Mouse (Mus musculus) embryo, embryonic 10 days (tissue): ENCODE measurements at regions not wholly inside any gene's neighbourhood (a gene's known extent, or its start where the extent isn't known, plus 50 kb on each side); places are given as distances from the start of the nearest gene placed in this dataset.
"Not testable (repeated sequence)": the region's sequence is repeated elsewhere in the genome, so short reads cannot be mapped to it uniquely, and the experiment has no call there.

Experiments
- DNase-seq: peaks from one replicate; pipeline ENCODE4 v3.0.0-alpha.2; 2015; ENCODE audit warnings: low spot score

DNA sequence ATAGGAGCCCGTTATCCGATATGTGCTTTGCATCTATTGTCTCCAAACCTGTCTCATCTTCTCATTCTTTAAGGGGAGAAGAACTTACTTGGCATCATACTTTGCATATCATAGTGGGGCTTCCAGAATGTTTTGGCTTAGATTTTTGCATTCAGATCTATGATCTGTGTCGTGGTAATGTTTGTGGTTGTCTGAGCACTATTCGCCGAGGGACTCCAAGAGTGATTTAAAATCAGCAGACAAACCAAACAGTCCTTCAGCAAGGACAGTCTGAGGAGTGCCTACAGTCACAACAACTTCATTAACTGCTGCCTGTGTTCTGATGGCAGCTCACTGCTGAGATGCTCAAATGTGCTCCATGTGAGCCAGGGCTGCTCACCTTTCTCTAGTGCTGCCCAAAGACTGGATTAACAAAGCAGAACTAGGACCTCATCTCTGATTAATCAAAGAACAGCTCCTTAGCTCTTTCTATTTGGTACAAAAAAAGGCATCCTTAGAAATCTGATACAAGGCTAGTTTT is 182.5 kb downstream of the Enc1 start:
- DNase-seq, result no peak

DNA sequence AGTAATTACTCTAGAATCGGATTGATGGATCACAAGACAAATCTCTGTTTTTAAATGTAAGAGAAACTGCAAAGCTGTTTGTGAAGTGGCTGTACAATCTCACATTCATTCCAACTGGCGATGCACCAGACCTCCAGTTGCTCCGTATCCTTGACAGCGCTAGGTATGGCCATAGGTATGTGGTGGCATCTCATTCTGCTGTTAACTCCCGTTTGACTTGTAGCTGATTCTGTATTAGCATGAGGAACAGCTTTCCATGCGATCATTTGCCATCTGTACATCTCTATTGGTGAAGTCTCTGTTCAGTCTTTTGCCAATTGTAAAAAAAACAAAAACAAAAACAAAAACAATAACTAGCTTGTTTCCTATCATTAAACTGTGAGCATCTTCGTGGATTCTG is 182.0 kb downstream of the Enc1 start:
- no peak for DNase-seq

DNA sequence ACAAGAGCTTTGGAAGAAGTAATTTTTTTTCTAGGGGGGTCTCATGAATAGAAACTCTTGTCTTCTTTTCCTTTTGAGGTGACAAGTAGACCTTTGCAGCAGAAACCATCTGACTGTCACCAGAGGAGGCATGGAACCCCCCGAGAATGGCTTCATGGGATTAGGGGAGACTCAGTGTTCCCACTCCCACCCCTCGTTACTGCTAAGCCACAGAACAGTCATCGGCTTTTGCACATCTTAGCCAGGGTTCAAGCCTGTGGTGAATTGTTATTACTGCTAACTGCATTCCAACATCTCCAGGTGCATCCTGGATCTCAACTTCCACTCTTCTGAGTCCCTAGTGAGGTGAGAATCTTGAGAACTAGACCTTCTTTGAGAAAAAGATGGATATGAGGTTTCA is 180.9 kb downstream of the Enc1 start:
- DNase-seq, result no peak

GRCm38 (mm10) chr13:97420773-97421172 is 179.9 kb downstream of the Enc1 start:
- no peak for DNase-seq

- no peak for DNase-seq
These were observed 178.2 kb downstream of the Enc1 start for GRCm38 (mm10) chr13:97419100-97419499.

DNA sequence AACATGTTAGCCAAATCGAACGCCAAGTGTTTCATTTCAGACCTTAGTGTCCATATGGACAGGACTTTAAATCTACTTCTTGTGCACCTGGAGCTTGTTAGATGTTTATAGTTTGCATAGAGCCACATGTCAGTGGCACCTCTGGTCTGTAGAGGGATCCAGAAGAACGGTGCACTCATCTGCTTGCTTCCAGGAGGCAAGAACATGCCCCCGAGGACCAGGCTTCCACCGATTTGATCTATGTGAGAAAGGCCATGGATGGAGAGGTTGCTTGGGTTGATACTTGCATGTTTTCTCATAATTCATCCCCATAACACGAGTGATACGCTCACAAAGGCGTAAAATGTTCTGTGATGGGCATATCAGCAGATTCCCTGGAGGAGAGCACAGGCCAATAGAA is 177.8 kb downstream of the Enc1 start:
- DNase-seq, result no peak

DNA sequence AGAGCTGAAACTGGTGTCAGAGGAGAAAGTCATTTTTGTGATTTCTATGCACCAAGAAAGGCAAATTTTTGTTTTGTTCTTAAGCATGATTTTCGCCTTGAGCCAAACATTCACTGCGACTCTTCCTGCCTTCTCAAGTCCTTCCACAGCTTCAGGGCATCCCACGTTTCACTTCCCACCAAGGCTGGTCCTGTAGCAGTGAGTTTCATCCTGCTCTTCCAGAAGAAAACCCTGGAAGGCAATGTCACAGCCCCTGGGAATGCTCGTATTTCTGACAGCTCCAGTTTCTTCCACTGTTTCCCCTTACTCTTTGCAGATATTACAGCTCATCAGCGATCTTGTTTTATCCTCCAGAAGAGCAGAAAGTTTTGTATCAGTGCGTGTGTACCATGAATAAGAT is 177.2 kb downstream of the Enc1 start:
- no peak for DNase-seq

DNA sequence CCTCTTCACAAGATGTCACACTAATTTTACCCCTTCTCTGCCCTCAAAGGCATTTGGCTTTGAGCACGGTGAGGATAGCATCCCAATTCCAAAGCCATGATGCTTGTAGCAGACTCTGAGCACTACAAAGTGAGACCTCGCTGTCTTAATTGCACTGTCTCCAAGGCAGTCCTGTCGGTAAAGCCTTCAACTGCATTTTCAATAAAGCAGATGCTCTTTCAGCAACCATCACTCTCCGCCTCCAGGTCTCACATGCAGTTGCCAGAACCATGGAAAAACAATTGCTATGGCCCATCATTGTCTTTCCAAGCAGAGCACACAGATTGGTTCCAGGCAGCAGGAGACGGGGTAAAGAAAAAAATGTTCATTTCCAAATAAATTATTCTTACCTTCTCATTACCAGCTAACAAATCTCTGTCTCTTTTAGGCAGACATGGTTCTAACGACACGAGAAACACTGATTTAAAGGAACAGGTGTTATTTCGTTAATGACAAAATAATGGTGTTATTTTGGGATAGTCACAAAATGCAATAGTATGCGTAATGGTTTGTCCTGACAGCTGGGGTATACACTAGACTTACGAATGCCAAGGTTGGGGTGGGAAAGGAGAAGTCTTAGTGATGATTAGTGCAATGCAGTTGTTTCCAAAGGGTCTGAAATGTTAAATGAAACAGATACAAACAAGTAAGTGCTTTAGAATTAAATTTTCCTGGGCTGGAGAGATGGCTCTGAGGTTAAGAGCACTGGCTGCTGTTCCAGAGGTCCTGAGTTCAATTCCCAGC is 175.2 kb downstream of the Enc1 start:
- DNase-seq, result no peak

- DNase-seq, result no peak
These were observed 174.5 kb downstream of the Enc1 start for GRCm38 (mm10) chr13:97415381-97415780.

DNA sequence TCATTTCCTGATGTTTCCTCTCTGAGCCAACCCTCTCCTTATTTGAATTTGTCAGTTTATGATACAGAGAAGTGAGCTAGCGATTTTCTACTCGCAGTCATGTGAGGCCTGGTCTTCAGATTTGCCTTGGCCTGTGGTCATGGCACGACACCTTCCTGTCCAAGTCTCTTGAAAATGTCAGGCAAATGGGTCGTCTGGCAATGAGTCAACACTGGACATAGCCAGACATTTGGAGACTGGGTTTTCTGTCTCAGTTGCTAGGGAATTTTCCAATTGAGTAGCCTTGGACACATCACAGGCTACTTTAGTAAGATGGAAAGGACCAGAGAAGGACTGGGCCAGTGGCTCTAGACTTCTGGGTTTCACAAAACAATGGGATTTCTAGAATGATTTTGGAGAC is 171.2 kb downstream of the Enc1 start:
- no peak for DNase-seq

GRCm38 (mm10) chr13:97410550-97411201 is 169.8 kb downstream of the Enc1 start:
- no peak for DNase-seq

DNA sequence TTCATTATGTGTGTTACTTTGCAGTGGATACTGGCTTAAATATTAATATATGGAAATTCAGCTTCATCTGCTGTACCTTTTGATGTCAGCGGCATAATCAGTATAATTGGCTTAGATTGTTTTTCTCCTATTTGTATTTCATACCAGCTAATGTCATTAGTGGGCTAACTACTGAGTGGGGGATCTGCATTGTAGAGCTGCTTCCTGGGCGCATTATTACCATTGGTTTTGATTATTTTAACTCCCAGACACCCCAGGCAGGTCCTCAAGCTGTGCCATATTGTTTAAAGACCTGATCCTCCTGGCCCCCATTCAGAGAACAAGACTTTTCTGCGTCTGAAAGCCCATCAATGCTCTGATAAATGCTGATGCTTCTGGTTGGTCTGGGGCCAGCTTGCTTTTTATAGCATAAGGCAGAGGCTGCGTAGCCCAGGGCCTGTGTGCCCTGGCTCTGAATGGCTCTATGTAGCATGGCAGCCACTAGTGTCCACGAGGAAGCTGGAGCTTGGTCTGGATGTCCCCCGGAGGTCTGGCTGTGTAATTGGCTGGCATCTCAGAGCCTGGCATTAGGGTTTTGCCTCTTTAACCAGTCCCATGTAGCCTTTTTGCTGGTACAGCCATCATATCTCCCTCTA is 169.1 kb downstream of the Enc1 start:
- no peak for DNase-seq

DNA sequence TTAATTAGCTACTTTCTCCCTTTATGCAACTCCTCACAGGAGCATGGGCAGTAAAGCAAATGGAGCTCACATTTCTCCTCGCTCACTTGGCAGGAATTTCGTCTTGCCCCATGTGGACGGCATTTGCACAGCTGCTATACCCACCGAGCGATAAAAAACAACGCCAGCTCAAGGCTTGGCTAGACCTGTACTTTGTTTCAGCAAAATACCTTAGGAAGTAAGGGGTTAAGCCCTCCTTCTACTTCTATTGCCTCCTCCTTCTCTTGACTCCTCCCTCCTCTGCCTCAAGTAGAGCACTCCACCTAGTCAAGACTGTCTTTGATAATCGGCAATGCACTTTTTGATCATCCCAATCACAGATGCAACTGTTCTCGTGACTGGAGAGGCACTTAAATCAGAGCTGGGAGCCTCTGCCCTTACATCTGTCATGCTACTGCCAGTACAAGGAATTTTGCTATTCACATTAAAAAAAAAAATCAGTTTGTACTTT is 168.4 kb downstream of the Enc1 start:
- DNase-seq, result no peak

DNA sequence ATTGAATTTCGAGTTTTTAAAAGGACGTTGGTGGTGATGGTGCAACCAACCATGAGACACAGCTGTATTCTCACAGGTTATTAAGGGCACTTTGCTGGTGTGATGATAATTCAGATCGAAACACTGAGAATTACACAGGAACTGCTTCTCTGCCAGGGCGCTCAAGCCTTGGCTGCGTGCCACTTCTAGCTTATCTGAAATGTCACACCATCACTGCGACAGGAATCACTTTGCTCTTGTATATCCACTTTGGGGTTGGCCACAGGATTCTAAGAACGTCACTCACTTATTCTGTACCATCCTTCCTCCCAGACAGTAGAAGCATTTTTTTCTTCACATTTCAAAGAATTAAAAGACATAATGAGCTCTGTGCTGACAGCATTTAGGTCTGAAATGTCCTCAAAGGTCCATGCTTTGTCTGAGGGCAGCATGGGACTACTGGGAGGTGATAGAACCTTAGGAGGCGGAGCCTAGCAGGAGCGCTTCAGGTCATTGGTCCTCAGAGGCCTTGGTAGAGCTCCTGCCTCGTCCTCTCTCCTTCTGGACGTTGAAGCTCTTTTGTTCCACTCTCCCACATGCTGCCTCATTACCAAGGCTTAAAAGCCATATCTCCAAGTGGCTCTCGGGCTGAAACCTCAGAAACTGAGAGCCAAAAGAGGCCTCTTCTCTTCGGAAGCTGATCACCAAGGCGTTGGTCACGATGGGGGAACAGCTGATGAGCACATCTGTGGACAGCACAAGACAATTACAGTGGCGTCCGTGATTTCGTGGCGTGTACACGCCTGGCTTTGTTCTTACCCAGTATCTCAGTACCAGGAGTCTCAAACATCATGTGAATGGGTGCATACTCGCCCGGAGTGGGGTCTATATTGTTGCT is 167.7 kb downstream of the Enc1 start:
- no peak for DNase-seq

DNA sequence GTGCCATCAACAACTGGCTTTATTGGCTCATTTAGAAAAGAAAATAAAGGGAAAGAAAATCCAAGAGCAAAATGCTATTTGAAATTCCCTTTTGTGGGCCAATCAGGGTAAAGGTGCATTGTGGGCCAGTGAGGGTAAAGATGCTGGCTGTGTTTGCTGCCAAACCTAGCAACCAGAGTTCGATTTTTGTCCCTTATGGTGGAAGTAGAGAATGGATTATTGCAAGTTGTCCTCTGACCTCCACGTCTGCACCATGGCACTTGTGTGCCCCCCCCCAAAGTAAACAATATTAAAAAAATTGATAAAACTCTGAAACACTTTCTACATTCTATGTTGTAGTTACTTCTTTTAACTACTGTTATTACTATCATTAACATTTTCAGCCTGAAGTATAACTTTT is 166.9 kb downstream of the Enc1 start:
- no peak for DNase-seq

DNA sequence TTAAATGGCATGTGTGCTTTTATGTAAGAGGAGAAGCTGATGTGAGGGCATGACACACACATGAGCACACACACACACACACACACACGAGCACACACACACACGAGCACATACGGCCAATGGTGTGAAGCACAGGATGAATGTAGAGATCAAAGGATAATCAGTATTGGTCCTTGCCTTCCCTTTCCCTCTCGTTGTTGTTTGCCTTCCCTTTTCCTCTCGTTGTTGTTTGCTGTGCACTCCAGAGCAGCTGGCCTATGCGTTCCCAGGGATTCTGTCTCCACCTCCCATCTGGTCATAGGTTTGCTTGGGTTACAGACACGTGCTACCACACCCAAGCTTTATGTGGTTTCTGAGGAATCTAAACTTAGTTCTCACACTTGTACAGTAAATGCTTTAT is 165.8 kb downstream of the Enc1 start:
- DNase-seq, result no peak

DNA sequence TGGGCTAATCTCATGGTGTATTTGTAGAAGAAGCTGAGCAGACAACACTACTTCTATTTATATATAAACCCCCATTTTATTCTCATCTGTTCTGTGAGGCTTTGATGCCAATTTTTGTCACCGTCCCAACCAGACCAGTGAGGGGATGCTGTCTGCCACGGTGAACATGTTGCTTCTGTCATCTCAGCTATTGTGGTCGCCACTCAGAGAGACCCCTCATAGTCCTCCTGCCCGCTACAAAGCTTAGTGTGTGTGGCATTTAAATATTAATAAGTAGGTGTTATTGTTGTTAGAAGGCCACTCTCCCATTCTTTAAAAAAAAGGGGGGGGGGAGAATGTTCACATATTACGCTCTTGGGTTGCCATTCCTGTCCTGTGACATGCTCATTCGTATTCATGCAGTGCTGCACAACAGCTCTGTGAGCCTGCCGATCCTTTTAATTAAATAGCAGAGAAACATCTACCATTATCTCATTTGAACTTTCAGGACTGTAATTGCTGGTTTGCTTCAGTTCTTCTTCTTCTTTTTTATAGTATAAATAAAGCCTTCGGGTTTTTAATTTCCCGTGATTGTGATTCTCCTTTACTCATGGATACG is 161.4 kb downstream of the Enc1 start:
- no peak for DNase-seq

DNA sequence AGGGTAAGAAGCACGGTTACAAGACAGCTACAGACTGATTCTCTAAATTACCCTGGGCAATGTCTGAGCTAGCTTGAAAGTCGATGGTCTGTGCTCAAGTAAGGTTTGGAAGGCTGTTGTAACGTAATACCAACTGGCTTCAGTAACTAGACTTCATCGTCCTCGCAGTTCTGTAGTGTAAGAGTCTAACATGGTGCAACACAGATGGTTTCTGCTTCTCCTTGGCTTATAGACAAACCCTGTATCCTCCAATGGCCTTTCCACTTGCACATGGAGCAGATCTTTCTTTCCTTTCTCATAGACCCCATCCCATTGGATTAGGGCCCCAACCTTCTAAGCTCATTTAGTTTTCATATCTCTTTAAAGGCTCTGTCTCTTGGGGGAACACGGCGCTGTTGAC is 160.7 kb downstream of the Enc1 start:
- DNase-seq, result no peak

- no peak for DNase-seq
These were observed 157.1 kb downstream of the Enc1 start for GRCm38 (mm10) chr13:97398041-97398440.

DNA sequence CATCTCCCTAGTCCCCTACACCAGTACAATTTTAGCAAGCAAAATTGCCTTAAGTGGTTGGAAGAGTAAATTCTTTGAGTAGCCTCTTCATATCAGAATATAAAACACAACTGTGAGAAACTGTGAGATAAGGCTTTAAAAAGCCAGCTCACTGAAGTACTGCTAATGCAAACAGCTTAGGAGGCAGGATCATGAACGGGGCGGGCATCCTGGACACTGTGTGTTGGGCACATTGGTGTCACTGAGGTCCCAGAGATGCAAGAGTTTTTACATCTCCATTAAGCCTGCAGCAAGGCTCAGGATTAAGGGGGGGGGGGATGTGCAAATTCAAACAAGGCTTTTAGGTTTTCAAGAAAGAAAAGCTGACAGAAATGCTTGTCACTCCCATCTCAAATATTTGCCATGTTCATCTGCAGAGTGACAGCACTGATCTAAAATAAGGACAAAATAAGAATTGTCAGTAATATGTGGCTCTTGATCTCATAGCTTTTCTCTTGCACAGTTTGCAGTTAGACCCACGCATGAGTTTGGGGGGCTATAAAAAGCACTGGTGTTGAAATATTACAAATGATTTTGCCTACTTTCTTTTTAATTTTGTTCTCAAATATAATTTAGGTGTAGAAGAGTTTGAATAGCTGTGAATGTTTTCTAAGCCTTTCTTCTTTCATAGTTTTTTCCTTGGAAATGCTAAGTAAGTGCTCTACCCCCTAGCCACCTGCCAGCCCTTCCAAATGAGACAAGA is 156.2 kb downstream of the Enc1 start:
- DNase-seq, result no peak

DNA sequence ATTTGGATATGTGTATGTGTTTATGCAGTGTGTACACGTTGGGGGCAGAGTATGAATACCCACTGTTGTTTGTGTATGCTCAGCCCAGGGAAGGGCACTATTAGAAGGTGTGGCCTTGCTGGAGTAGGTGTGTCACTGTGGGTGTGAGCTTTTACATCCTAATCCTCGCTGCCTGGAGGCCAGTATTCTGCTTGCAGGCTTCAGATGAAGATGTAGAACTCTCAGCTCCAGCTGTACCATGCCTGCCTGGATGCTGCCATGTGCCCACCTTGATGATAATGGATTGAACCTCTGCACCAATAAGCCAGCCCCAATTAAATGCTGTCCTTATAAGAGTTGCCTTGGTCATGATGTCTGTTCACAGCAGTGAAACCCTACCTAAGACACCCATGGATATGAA is 155.4 kb downstream of the Enc1 start:
- not testable (repeated sequence) for DNase-seq
